ENCODE assay signal across 8 mouse cellular contexts in genomic region chr8:105714139-105714538, GRCm38 (mm10). TPM values are rescaled to one million over a fixed set of nuclear protein-coding genes. Genes with fewer than 3 reads are reported as not detected.
DNase-seq lines count a peak whose midpoint lies in the region; ATAC-seq and TF ChIP-seq lines count a peak whose summit lies in the region.

No protein-coding gene starts in this region.

- WGBS in intestine, embryonic 15.5 days = 4% methylated on average over 3 of the region's 3 CpGs

- no peaks in the 10 kb centered on the region for H3K36me3 ChIP-seq in intestine, embryonic 15.5 days

- H3K4me2 ChIP-seq in intestine, embryonic 15.5 days (replicated peaks) = no peak overlapping the region

- H3K4me1 ChIP-seq in intestine, embryonic 15.5 days (replicated peaks) = no peaks in the 10 kb centered on the region

- no peak overlapping the region for H3K4me3 ChIP-seq in gastrocnemius, adult 2 months
- no peak overlapping the region for H3K4me3 ChIP-seq in intestine, embryonic 15.5 days (replicated peaks)

- no peaks in the 10 kb centered on the region for H3K27me3 ChIP-seq in intestine, embryonic 15.5 days (replicated peaks)

- TF ChIP-seq CTCF in gastrocnemius, adult 2 months (IDR thresholded peaks at IDR 0.05) = peak; percentile 94

- peak; percentile 78 to 88 for DNase-seq in left cerebral cortex, adult 18-20 months (ENCODE audit: low spot score in 2 of 2)
- no peak for DNase-seq in left cerebral cortex, adult 11 months (ENCODE audit: low spot score)
- DNase-seq in cerebellum, postnatal 10 days = peak; percentile 95 to 98
- peak; percentile 91 for DNase-seq in gastrocnemius, adult 2 months
- DNase-seq in left cerebral cortex, postnatal 36 days (ENCODE audit: low spot score in 2 of 2) = peak; percentile 75 to 76
- DNase-seq in monocyte, adult 2 months (ENCODE audit: low read depth in 1 of 2, low spot score in 2 of 2) = peak; percentile 46 to 70
- DNase-seq in spleen, postnatal 4 days (ENCODE audit: low spot score in 2 of 2) = peak; percentile 89 to 98

- no peak overlapping the region for H3K9ac ChIP-seq in intestine, embryonic 15.5 days

- intact Hi-C loops in gastrocnemius, adult 2 months (cut with DNase I) = loop anchor here (1.0 to 5.0 kb wide), 5 partner anchors 58 to 308 kb away; no protein-coding TSS in a partner anchor
- intact Hi-C loops in left cerebral cortex, postnatal 36 days (cut with DNase I) = loop anchor here (2.0 to 10.0 kb wide), 4 partner anchors 111 to 308 kb away; partner anchors contain the start of genes Cenpt, Ranbp10, Thap11 and Tsnaxip1

- H3K27ac ChIP-seq in gastrocnemius, adult 2 months = peak overlapping the region; percentile 66; the same call in 1 of the 2 replicates
- H3K27ac ChIP-seq in intestine, embryonic 15.5 days = no peak overlapping the region

- H3K9me3 ChIP-seq in intestine, embryonic 15.5 days = no peaks in the 10 kb centered on the region

- ATAC-seq in intestine, embryonic 15.5 days = peak; percentile 72

RNA-seq across cellular contexts. Expression of gene Enkd1, which starts 6.1 kb away (rescaled TPM):
- total RNA-seq in left cerebral cortex, adult 18-20 months (2021) = 10 to 100 TPM in 1 of 2 experiments, 1 to 10 TPM in 1; 9.5 to 11.2 TPM
- under 1 TPM; 0.47 to 0.69 TPM for total RNA-seq in gastrocnemius, adult 2 months (2021)
- 15.8 and 17.3 TPM in 2 replicates for polyA plus RNA-seq in intestine, embryonic 15.5 days (2015; fragmentation: Nextera tagmentation; extraction: Ambion mirVana)
- total RNA-seq in left cerebral cortex, postnatal 36 days (2021) = 10 to 100 TPM in 1 of 2 experiments, 1 to 10 TPM in 1; 9.9 to 10.7 TPM

RNA-seq across cellular contexts. Expression of gene 4933405L10Rik, which starts 6.7 kb away (rescaled TPM):
- total RNA-seq in left cerebral cortex, adult 18-20 months (2021) = under 1 TPM in 1 of 2 experiments, not detected in 1; 0.49 TPM
- not detected for total RNA-seq in gastrocnemius, adult 2 months (2021)
- 0.13 TPM in 1 of 2 replicates, not detected in the other for polyA plus RNA-seq in intestine, embryonic 15.5 days (2015; fragmentation: Nextera tagmentation; extraction: Ambion mirVana)
- total RNA-seq in left cerebral cortex, postnatal 36 days (2021) = not detected

RNA-seq across cellular contexts. Expression of gene Pard6a, which starts 13.2 kb away (rescaled TPM):
- total RNA-seq in left cerebral cortex, adult 18-20 months (2021) = 10 to 100 TPM; 41.2 to 46.1 TPM
- total RNA-seq in gastrocnemius, adult 2 months (2021) = 1 to 10 TPM; 5.0 to 6.0 TPM
- 12.7 and 13.4 TPM in 2 replicates for polyA plus RNA-seq in intestine, embryonic 15.5 days (2015; fragmentation: Nextera tagmentation; extraction: Ambion mirVana)
- 10 to 100 TPM; 45.5 to 53.6 TPM for total RNA-seq in left cerebral cortex, postnatal 36 days (2021)

RNA-seq across cellular contexts. Expression of gene Acd, which starts 13.2 kb away (rescaled TPM):
- 10 to 100 TPM; 53.7 to 57.3 TPM for total RNA-seq in left cerebral cortex, adult 18-20 months (2021)
- total RNA-seq in gastrocnemius, adult 2 months (2021) = 1 to 10 TPM; 4.2 to 5.3 TPM
- 46.1 and 51.1 TPM in 2 replicates for polyA plus RNA-seq in intestine, embryonic 15.5 days (2015; fragmentation: Nextera tagmentation; extraction: Ambion mirVana)
- total RNA-seq in left cerebral cortex, postnatal 36 days (2021) = 10 to 100 TPM; 45.8 to 50.6 TPM

RNA-seq across cellular contexts. Expression of gene Carmil2, which starts 28.1 kb away (rescaled TPM):
- total RNA-seq in left cerebral cortex, adult 18-20 months (2021) = 10 to 100 TPM; 60.0 to 64.6 TPM
- under 1 TPM in 1 of 2 experiments, not detected in 1; 0.17 TPM for total RNA-seq in gastrocnemius, adult 2 months (2021)
- 1.0 and 1.1 TPM in 2 replicates for polyA plus RNA-seq in intestine, embryonic 15.5 days (2015; fragmentation: Nextera tagmentation; extraction: Ambion mirVana)
- total RNA-seq in left cerebral cortex, postnatal 36 days (2021) = 10 to 100 TPM; 56.3 to 66.3 TPM

Comparison
In these comparisons a context has a peak if more than half of its experiments do, and no peak if none do; other contexts are left out.
1. RNA of gene Enkd1, which starts 6.1 kb away (total RNA-seq): 9.5 to 11.2 TPM in left cerebral cortex, adult 18-20 months and 9.9 to 10.7 TPM in left cerebral cortex, postnatal 36 days; 0.47 to 0.69 TPM in gastrocnemius, adult 2 months; every median in the first group is over 4 times any median in the second.
2. RNA of gene Pard6a, which starts 13.2 kb away (total RNA-seq): 45.5 to 53.6 TPM in left cerebral cortex, postnatal 36 days and 41.2 to 46.1 TPM in left cerebral cortex, adult 18-20 months; 5.0 to 6.0 TPM in gastrocnemius, adult 2 months; every median in the first group is over 4 times any median in the second.